Comparison of ENCODE assay signal across 28 mouse cellular contexts in genomic region chr7:111098196-111098595, GRCm38 (mm10). TPM values are rescaled to one million over a fixed set of nuclear protein-coding genes. Genes with fewer than 3 reads are reported as not detected.
DNase-seq lines count a peak whose midpoint lies in the region; ATAC-seq and TF ChIP-seq lines count a peak whose summit lies in the region.
"Had no signal": no experiment of that assay in that cellular context is flagged by ENCODE, and none has a peak within 500 bp of the region (broad histone marks: within the 10 kb centered on the region; RNA-seq: fewer than 3 reads in every experiment).

No protein-coding gene starts in this region.

- ATAC-seq in intestine, postnatal 0 days: peak; percentile 69; the same call in 1 of the 2 replicates
- no peak for ATAC-seq in intestine, embryonic 15.5 days
- no peak for ATAC-seq in kidney, embryonic 15.5 days (replicated peaks; ENCODE audit: low FRiP score)
- ATAC-seq in forebrain, embryonic 16.5 days: no peak
- ATAC-seq: activated CD4-positive, CD25-positive, alpha-beta regulatory T cell, adult 4 months; forebrain, embryonic 15.5 days had no signal

- WGBS in intestine, postnatal 0 days: 62% methylated on average over 1 of the region's 1 CpGs
- WGBS in intestine, embryonic 15.5 days: 94% methylated on average over 1 of the region's 1 CpGs
- 65% methylated on average over 1 of the region's 1 CpGs for WGBS in kidney, adult 2 months
- WGBS in kidney, embryonic 15.5 days: 92% methylated on average over 1 of the region's 1 CpGs
- 100% methylated on average over 1 of the region's 1 CpGs for WGBS in forebrain, embryonic 16.5 days

- H3K36me3 ChIP-seq in intestine, postnatal 0 days (ENCODE audit: control insufficient read depth, insufficient read depth): no peaks in the 10 kb centered on the region
- no peaks in the 10 kb centered on the region for H3K36me3 ChIP-seq in intestine, embryonic 15.5 days
- H3K36me3 ChIP-seq in kidney, adult 2 months (ENCODE audit: control insufficient read depth, insufficient read depth, low read length): no peaks in the 10 kb centered on the region
- H3K36me3 ChIP-seq in kidney, embryonic 15.5 days: no peaks in the 10 kb centered on the region
- no peaks in the 10 kb centered on the region for H3K36me3 ChIP-seq in forebrain, embryonic 16.5 days (ENCODE audit: control insufficient read depth, insufficient read depth)
- H3K36me3 ChIP-seq: embryonic facial prominence, embryonic 10.5 days; embryonic facial prominence, embryonic 13.5 days; forebrain, embryonic 12.5 days; forebrain, embryonic 15.5 days; heart, embryonic 10.5 days; heart, embryonic 13.5 days had no signal

- H3K9me3 ChIP-seq in intestine, postnatal 0 days (ENCODE audit: control insufficient read depth): no peaks in the 10 kb centered on the region
- H3K9me3 ChIP-seq in intestine, embryonic 15.5 days: no peaks in the 10 kb centered on the region
- no peaks in the 10 kb centered on the region for H3K9me3 ChIP-seq in kidney, embryonic 15.5 days (replicated peaks)
- H3K9me3 ChIP-seq in forebrain, embryonic 16.5 days (ENCODE audit: control insufficient read depth, low read length): no peaks in the 10 kb centered on the region
- H3K9me3 ChIP-seq: embryonic facial prominence, embryonic 10.5 days; embryonic facial prominence, embryonic 13.5 days; forebrain, embryonic 12.5 days; forebrain, embryonic 15.5 days; heart, embryonic 10.5 days; heart, embryonic 13.5 days had no signal

- no peak overlapping the region for H3K4me2 ChIP-seq in intestine, postnatal 0 days (replicated peaks; ENCODE audit: low read depth)
- no peak overlapping the region for H3K4me2 ChIP-seq in intestine, embryonic 15.5 days (replicated peaks)
- no peak overlapping the region for H3K4me2 ChIP-seq in kidney, embryonic 15.5 days
- H3K4me2 ChIP-seq in forebrain, embryonic 16.5 days (ENCODE audit: low read length): no peak overlapping the region
- H3K4me2 ChIP-seq: embryonic facial prominence, embryonic 13.5 days; forebrain, embryonic 12.5 days; forebrain, embryonic 15.5 days; heart, embryonic 13.5 days had no signal

- TF ChIP-seq CTCF in intestine, postnatal 0 days (IDR thresholded peaks at IDR 0.05; ENCODE audit: low read depth): no peak
- no peak for TF ChIP-seq CTCF in kidney, adult 2 months (conservative IDR thresholded peaks at IDR 0.05; ENCODE audit: insufficient read depth, insufficient read length, low read depth, low read length)

- TF ChIP-seq POLR2A in kidney, adult 2 months (IDR thresholded peaks at IDR 0.05; ENCODE audit: low read depth, low read length): no peak

- H3K4me3 ChIP-seq in intestine, postnatal 0 days (ENCODE audit: low read depth, low read length): no peak overlapping the region
- H3K4me3 ChIP-seq in intestine, embryonic 15.5 days (replicated peaks): no peak overlapping the region
- no peak overlapping the region for H3K4me3 ChIP-seq in kidney, adult 2 months (ENCODE audit: insufficient read depth, low read depth, low read length)
- no peak overlapping the region for H3K4me3 ChIP-seq in kidney, embryonic 15.5 days (replicated peaks)
- H3K4me3 ChIP-seq in forebrain, embryonic 16.5 days (replicated peaks; ENCODE audit: low read length): no peak overlapping the region
- H3K4me3 ChIP-seq: embryonic facial prominence, embryonic 10.5 days; embryonic facial prominence, embryonic 13.5 days; erythroblast, embryonic 14.5 days; forebrain, embryonic 12.5 days; forebrain, embryonic 15.5 days; heart, adult 2 months; heart, embryonic 10.5 days; heart, embryonic 13.5 days had no signal

- H3K27me3 ChIP-seq in intestine, postnatal 0 days (replicated peaks; ENCODE audit: control insufficient read depth, insufficient read depth, low read length): no peaks in the 10 kb centered on the region
- no peaks in the 10 kb centered on the region for H3K27me3 ChIP-seq in intestine, embryonic 15.5 days (replicated peaks)
- H3K27me3 ChIP-seq in kidney, adult 2 months (replicated peaks; ENCODE audit: control insufficient read depth, insufficient read depth, low read length): no peaks in the 10 kb centered on the region
- no peaks in the 10 kb centered on the region for H3K27me3 ChIP-seq in kidney, embryonic 15.5 days
- no peaks in the 10 kb centered on the region for H3K27me3 ChIP-seq in forebrain, embryonic 16.5 days (replicated peaks; ENCODE audit: control insufficient read depth, insufficient read depth, low read length)
- H3K27me3 ChIP-seq: embryonic facial prominence, embryonic 13.5 days; forebrain, embryonic 12.5 days; forebrain, embryonic 15.5 days; heart, embryonic 13.5 days had no signal

- no peak overlapping the region for H3K9ac ChIP-seq in intestine, postnatal 0 days (ENCODE audit: low read depth, low read length)
- H3K9ac ChIP-seq in intestine, embryonic 15.5 days: no peak overlapping the region
- H3K9ac ChIP-seq in kidney, embryonic 15.5 days: no peak overlapping the region
- no peak overlapping the region for H3K9ac ChIP-seq in forebrain, embryonic 16.5 days (replicated peaks; ENCODE audit: low read depth, low read length)
- H3K9ac ChIP-seq: embryonic facial prominence, embryonic 13.5 days; forebrain, embryonic 12.5 days; forebrain, embryonic 15.5 days; heart, embryonic 13.5 days had no signal

- H3K4me1 ChIP-seq in intestine, postnatal 0 days (replicated peaks; ENCODE audit: control insufficient read depth, insufficient read depth, low read length): no peaks in the 10 kb centered on the region
- H3K4me1 ChIP-seq in intestine, embryonic 15.5 days (replicated peaks): no peaks in the 10 kb centered on the region
- H3K4me1 ChIP-seq in kidney, adult 2 months (ENCODE audit: control insufficient read depth, insufficient read depth, low read length): peaks cover 4% of the 10 kb centered on the region; the same call in 1 of the 2 replicates
- no peaks in the 10 kb centered on the region for H3K4me1 ChIP-seq in kidney, embryonic 15.5 days
- no peaks in the 10 kb centered on the region for H3K4me1 ChIP-seq in forebrain, embryonic 16.5 days (replicated peaks; ENCODE audit: control insufficient read depth, insufficient read depth, low read length)
- H3K4me1 ChIP-seq: embryonic facial prominence, embryonic 10.5 days; embryonic facial prominence, embryonic 13.5 days; forebrain, embryonic 12.5 days; forebrain, embryonic 15.5 days; heart, embryonic 10.5 days; heart, embryonic 13.5 days had no signal

- no peak overlapping the region; the same call in 1 of the 2 replicates for H3K27ac ChIP-seq in intestine, postnatal 0 days (ENCODE audit: low read depth, low read length)
- no peak overlapping the region for H3K27ac ChIP-seq in intestine, embryonic 15.5 days
- H3K27ac ChIP-seq in kidney, adult 2 months (ENCODE audit: insufficient read depth, low read depth, low read length): peak overlapping the region; percentile 74
- H3K27ac ChIP-seq in kidney, embryonic 15.5 days: no peak overlapping the region
- no peak overlapping the region for H3K27ac ChIP-seq in forebrain, embryonic 16.5 days (ENCODE audit: low read length)
- H3K27ac ChIP-seq: embryonic facial prominence, embryonic 10.5 days; embryonic facial prominence, embryonic 13.5 days; forebrain, embryonic 12.5 days; forebrain, embryonic 15.5 days; heart, adult 2 months; heart, embryonic 10.5 days; heart, embryonic 13.5 days had no signal

- DNase-seq in kidney, adult 2 months: peak; percentile 91
- peak; percentile 77 to 79 for DNase-seq in kidney, adult 8-10 months
- DNase-seq in kidney, postnatal 14 days: peak; percentile 73
- DNase-seq in thymus, adult 18-20 months: no peak
- DNase-seq: adrenal gland, adult 8-10 months; adrenal gland, postnatal 25 days; cerebellum, adult 11-12 months; cerebellum, adult 8-10 months; cerebellum, postnatal 10 days; cerebellum, postnatal 36 days; embryo, embryonic 11 days; gastrocnemius, postnatal 10 days; gastrocnemius, postnatal 36 days; heart, adult 2 months; heart, postnatal 14 days; heart, postnatal 4 days had no signal

RNA-seq across cellular contexts. Expression of gene Eif4g2, which starts 15.4 kb away (rescaled TPM):
- 326 and 352 TPM in 2 replicates for polyA plus RNA-seq in intestine, postnatal 0 days (2015; fragmentation: Nextera tagmentation; extraction: Ambion mirVana)
- 632 and 726 TPM in 2 replicates for polyA plus RNA-seq in intestine, embryonic 15.5 days (2015; fragmentation: Nextera tagmentation; extraction: Ambion mirVana)
- 124 and 161 TPM in 2 replicates for polyA plus RNA-seq in kidney, adult 2 months (2012; rRNA removed)
- polyA plus RNA-seq in kidney, embryonic 15.5 days (2015; fragmentation: Nextera tagmentation; extraction: Ambion mirVana): 872 and 889 TPM in 2 replicates
- 1,250 and 1,378 TPM in 2 replicates for polyA plus RNA-seq in forebrain, embryonic 16.5 days (2015; fragmentation: Nextera tagmentation; extraction: Ambion mirVana)

Comparison
In these comparisons a context has a peak if more than half of its experiments do, and no peak if none do; other contexts are left out.
1. DNase-seq: peak in kidney, adult 2 months (single experiment), kidney, adult 8-10 months (2 of 2) and kidney, postnatal 14 days (single experiment); none in thymus, adult 18-20 months (0 of 2).